Mouse (Mus musculus): ENCODE measurements around the gene Phldb3. TPM values are rescaled to one million over a fixed set of nuclear protein-coding genes. Genes with fewer than 3 reads are reported as not detected.

Gene Phldb3
- polyA plus RNA-seq, 1 experiment from 2014 or later: not detected

DNA sequence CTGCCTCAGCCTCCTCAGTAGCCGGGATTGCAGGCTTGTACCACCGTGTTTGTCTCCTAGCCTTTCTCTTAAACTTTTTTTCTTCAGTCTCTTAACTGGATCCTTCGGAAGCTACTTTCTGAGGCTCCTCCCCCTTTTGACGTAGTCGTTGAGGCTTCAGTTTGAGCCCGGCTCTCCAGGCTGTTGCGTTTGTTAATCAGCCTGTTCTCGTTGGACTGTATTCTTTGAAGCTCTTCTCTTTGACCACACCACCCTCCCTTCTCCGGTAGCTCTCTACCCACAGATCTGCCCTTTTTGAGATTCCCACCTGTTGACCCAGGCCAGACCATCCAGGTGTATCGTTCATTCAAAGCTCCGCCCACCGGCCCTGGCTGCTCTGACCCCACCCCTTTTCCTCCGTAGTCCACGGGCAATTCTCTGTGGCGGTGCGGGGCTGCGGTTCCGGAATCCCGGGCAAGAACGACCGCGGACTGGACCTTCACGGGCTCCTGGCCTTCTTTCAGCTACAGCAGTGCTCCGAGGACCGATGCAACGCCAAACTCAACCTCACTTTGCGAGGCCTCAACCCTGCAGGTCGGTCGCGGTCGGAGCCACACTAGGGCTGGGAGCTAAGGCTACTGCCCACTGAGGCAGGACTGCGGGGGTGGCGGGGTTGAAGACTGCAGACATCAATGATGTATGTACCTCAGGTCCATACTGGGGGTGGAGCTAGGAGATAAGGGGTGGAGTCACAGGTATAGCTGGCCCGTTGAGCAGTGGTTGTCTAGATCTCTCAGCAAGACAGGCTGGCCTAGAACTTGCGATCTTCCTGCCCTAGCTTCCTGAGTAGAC, 27.7 kb downstream of the Phldb3 start:
- Histone ChIP-seq H3K27me3 (replicated peaks; ENCODE audit: control insufficient read depth, insufficient read depth, low read length) (peaks cover 41% of the 10 kb centered on the region), H3K4me3 (replicated peaks; ENCODE audit: low read length) (peak overlapping the region; percentile 42), H3K27ac (ENCODE audit: low read length) (no peak overlapping the region), H3K36me3 (ENCODE audit: control insufficient read depth, insufficient read depth) (no peaks in the 10 kb centered on the region), H3K9ac (replicated peaks; ENCODE audit: low read depth, low read length) (0 out of 2 replicates have a peak overlapping the region, but pooled peaks have one; percentile 12), H3K4me1 (replicated peaks; ENCODE audit: control insufficient read depth, insufficient read depth, low read length) (peaks cover 9% of the 10 kb centered on the region), H3K9me3 (ENCODE audit: control insufficient read depth, low read length) (no peaks in the 10 kb centered on the region), H3K4me2 (ENCODE audit: low read length) (peak overlapping the region; percentile 70)
- ATAC-seq: peak; percentile 40; the same call in 1 of the 2 replicates
- WGBS: 2% methylated on average over 35 of the region's 35 CpGs

DNA sequence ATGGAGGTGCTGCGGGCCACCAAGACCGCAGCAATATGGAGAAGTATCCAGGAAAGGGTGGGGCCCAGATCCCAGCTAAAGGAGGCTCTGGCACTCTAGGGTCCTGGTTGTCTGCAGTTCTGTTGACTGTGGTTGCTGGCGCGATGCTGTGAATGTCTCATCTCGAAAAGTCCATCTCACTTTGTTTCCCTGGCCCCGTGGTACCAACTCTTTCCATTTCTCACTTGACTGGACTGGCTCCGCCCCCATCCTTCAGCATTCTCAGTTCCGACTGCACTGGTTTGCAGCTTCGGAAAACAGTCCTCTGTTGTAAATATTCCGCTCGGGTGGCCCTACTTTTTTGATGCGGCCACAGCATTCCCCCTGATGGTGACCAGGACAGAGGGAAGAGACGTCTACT, 29.9 kb downstream of the Phldb3 start:
- Histone ChIP-seq H3K4me1 (replicated peaks; ENCODE audit: control insufficient read depth, insufficient read depth, low read length) (peaks cover 9% of the 10 kb centered on the region), H3K27ac (ENCODE audit: low read length) (no peak overlapping the region), H3K4me2 (ENCODE audit: low read length) (no peak overlapping the region), H3K9ac (replicated peaks; ENCODE audit: low read depth, low read length) (no peak overlapping the region), H3K9me3 (ENCODE audit: control insufficient read depth, low read length) (no peaks in the 10 kb centered on the region), H3K4me3 (replicated peaks; ENCODE audit: low read length) (no peak overlapping the region), H3K36me3 (ENCODE audit: control insufficient read depth, insufficient read depth) (no peaks in the 10 kb centered on the region), H3K27me3 (replicated peaks; ENCODE audit: control insufficient read depth, insufficient read depth, low read length) (peaks cover 41% of the 10 kb centered on the region)
- ATAC-seq: no peak
- WGBS: 62% methylated on average over 13 of the region's 13 CpGs

DNA sequence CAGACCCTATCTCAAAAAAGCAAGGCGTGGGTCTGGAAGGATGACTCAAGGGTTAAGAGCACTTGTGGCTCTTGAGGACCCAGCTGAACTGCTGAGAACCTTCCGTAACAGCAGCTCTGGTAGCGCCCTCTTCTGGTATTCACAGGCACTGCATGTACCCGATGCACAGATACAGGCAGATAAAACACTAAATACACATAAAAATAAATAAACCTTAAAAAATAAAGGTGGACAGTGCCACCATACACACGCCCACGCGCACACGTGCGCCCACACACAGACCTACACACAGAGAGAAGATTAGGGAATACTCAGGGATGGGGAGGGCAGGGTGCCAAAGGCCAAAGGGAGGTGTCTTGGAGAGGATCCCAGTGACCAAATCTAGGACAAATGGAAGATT, 31.9 kb downstream of the Phldb3 start:
- ATAC-seq: no peak
- H3K9ac ChIP-seq (replicated peaks; ENCODE audit: low read depth, low read length): no peak overlapping the region
- no peak overlapping the region for H3K4me2 ChIP-seq (ENCODE audit: low read length)
- 11% methylated on average over 9 of the region's 9 CpGs for WGBS
- no peak overlapping the region for H3K4me3 ChIP-seq (replicated peaks; ENCODE audit: low read length)
- H3K4me1 ChIP-seq (replicated peaks; ENCODE audit: control insufficient read depth, insufficient read depth, low read length): peaks cover 9% of the 10 kb centered on the region
- peaks cover 29% of the 10 kb centered on the region for H3K27me3 ChIP-seq (replicated peaks; ENCODE audit: control insufficient read depth, insufficient read depth, low read length)
- no peaks in the 10 kb centered on the region for H3K36me3 ChIP-seq (ENCODE audit: control insufficient read depth, insufficient read depth)
- no peak overlapping the region for H3K27ac ChIP-seq (ENCODE audit: low read length)
- H3K9me3 ChIP-seq (ENCODE audit: control insufficient read depth, low read length): no peaks in the 10 kb centered on the region

DNA sequence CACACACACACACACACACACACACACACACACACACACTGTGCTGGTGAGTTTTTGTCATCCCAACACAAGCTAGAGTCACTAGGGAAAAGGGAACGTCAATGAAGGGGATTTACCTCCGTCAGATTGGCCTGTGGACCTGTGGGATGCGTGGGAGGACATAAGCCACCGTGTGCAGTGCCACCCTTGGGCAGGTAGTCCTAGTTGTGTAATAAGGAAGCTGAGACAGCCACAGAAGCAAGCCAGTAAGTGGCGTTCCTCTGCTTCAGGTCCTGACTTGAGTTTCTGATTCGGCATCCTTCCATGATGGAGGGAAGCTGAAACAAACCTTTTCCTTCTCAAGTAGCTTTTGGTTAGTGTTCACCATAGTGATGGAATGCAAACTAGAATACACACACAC, 33.9 kb downstream of the Phldb3 start:
- Histone ChIP-seq H3K9ac (replicated peaks; ENCODE audit: low read depth, low read length) (no peak overlapping the region), H3K36me3 (ENCODE audit: control insufficient read depth, insufficient read depth) (no peaks in the 10 kb centered on the region), H3K9me3 (ENCODE audit: control insufficient read depth, low read length) (no peaks in the 10 kb centered on the region), H3K27ac (ENCODE audit: low read length) (no peak overlapping the region), H3K4me2 (ENCODE audit: low read length) (no peak overlapping the region), H3K27me3 (replicated peaks; ENCODE audit: control insufficient read depth, insufficient read depth, low read length) (peaks cover 12% of the 10 kb centered on the region; the same call in 1 of the 2 replicates), H3K4me3 (replicated peaks; ENCODE audit: low read length) (no peak overlapping the region), H3K4me1 (replicated peaks; ENCODE audit: control insufficient read depth, insufficient read depth, low read length) (no peaks in the 10 kb centered on the region)
- ATAC-seq: no peak
- WGBS: 88% methylated on average over 6 of the region's 6 CpGs

DNA sequence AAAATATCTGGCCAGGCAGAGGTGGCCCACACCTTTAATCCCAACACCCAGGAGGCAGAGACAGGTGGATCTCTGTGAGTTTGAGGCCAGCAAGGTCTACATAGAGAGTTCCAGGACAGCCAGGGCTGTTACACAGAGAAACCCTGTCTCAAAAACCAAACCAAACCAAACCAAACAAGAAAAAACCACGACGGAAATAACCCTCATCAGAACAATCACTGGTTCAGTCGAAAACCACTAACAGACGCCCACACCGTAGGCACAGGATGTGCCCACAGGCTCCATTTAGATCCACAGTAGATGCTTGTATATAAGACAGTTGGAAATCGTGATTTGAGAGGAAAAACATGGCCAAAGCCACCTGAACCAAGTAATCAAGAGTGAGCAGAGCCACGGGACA, 34.4 kb downstream of the Phldb3 start:
- no peak for ATAC-seq
- H3K9me3 ChIP-seq (ENCODE audit: control insufficient read depth, low read length): no peaks in the 10 kb centered on the region
- no peak overlapping the region for H3K4me2 ChIP-seq (ENCODE audit: low read length)
- peaks cover 7% of the 10 kb centered on the region; the same call in 1 of the 2 replicates for H3K27me3 ChIP-seq (replicated peaks; ENCODE audit: control insufficient read depth, insufficient read depth, low read length)
- H3K4me1 ChIP-seq (replicated peaks; ENCODE audit: control insufficient read depth, insufficient read depth, low read length): no peaks in the 10 kb centered on the region
- H3K4me3 ChIP-seq (replicated peaks; ENCODE audit: low read length): no peak overlapping the region
- no peaks in the 10 kb centered on the region for H3K36me3 ChIP-seq (ENCODE audit: control insufficient read depth, insufficient read depth)
- H3K27ac ChIP-seq (ENCODE audit: low read length): no peak overlapping the region
- H3K9ac ChIP-seq (replicated peaks; ENCODE audit: low read depth, low read length): no peak overlapping the region
- WGBS: 76% methylated on average over 7 of the region's 7 CpGs

DNA sequence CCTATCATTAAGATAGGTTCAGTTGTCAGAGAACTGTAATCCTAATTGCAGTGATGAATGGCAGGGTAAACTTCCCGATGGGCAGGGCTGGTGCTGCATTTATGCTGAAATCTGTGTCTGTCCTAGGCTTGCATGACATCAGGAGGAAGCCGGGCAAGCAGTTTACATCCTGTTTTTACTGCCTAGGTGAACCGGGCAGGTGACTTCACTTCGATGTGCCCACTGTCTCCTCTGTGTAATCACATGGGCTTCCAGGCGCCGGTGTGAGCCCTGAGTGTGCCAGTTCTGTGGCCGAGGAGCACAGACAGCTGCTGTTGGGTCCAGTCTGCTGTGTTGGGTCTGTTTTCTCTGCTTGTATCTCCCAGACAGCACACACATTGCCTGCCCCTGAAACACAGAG, 35.9 kb downstream of the Phldb3 start:
- 81% methylated on average over 7 of the region's 7 CpGs for WGBS

DNA sequence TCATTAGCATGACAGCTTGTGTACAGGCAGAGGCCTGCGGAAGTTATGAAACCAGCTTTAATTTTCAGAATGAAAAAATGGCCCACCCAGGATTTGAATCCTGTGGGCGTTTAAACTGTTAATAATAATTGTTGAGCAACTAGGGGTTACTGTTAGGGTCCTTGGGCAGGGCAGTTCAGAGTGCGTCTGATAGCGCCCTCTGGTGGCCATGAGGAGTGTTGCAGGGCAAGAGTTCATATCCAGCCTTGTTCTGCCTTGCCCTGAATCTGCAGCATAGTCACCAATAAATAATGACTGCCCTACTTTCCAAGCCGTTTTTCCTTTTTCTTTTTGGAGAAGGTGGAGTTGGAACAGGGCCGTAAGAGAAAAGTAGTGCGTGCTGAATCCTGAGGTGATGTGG, 43.1 kb downstream of the Phldb3 start:
- Histone ChIP-seq H3K4me3 (replicated peaks; ENCODE audit: low read length) (no peak overlapping the region), H3K4me2 (ENCODE audit: low read length) (no peak overlapping the region), H3K36me3 (ENCODE audit: control insufficient read depth, insufficient read depth) (no peaks in the 10 kb centered on the region), H3K4me1 (replicated peaks; ENCODE audit: control insufficient read depth, insufficient read depth, low read length) (no peaks in the 10 kb centered on the region), H3K9ac (replicated peaks; ENCODE audit: low read depth, low read length) (no peak overlapping the region), H3K27me3 (replicated peaks; ENCODE audit: control insufficient read depth, insufficient read depth, low read length) (no peaks in the 10 kb centered on the region), H3K27ac (ENCODE audit: low read length) (no peak overlapping the region), H3K9me3 (ENCODE audit: control insufficient read depth, low read length) (no peaks in the 10 kb centered on the region)
- WGBS: 23% methylated on average over 7 of the region's 7 CpGs
- ATAC-seq: no peak

More for the DNA sequence above, 35.9 kb downstream of the Phldb3 start:
- H3K4me3 ChIP-seq (replicated peaks; ENCODE audit: low read length): no peak overlapping the region
- no peaks in the 10 kb centered on the region for H3K9me3 ChIP-seq (ENCODE audit: control insufficient read depth, low read length)
- no peak for ATAC-seq
- no peak overlapping the region for H3K9ac ChIP-seq (replicated peaks; ENCODE audit: low read depth, low read length)
- no peaks in the 10 kb centered on the region for H3K36me3 ChIP-seq (ENCODE audit: control insufficient read depth, insufficient read depth)
- H3K4me1 ChIP-seq (replicated peaks; ENCODE audit: control insufficient read depth, insufficient read depth, low read length): no peaks in the 10 kb centered on the region
- no peaks in the 10 kb centered on the region for H3K27me3 ChIP-seq (replicated peaks; ENCODE audit: control insufficient read depth, insufficient read depth, low read length)
- no peak overlapping the region for H3K27ac ChIP-seq (ENCODE audit: low read length)
- H3K4me2 ChIP-seq (ENCODE audit: low read length): no peak overlapping the region

DNA sequence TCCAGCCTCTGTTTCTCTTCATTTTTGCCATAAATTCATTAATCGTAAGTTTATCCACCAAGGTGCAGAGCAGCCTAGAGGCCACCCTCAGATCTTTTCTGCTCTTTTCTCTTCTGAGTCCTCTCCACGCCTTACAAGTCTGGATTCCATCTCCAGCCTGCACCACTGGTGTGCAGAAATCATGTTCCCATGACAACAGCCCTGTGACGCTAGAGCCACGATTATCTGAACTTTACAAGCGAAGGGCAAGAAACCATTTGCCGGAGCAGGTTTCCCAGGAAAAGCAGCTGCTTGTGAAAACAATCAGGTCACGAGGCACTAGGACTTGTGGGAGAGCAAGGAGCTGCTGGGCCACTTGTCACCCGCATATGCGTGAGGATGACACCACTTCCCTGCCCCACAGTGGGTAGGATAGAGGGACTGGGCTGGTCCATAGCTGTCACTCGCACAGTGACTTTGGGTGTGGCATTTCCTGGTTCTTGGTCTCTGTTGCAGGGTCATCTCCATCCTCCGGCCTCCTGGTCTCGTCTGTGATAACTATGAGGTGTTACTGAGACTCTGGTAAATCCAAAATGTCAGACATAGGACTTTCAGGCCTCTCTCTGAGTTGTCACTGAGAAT, 49.3 kb downstream of the Phldb3 start:
- ATAC-seq: no peak
- Histone ChIP-seq H3K4me1 (replicated peaks; ENCODE audit: control insufficient read depth, insufficient read depth, low read length) (no peaks in the 10 kb centered on the region), H3K27me3 (replicated peaks; ENCODE audit: control insufficient read depth, insufficient read depth, low read length) (no peaks in the 10 kb centered on the region), H3K9ac (replicated peaks; ENCODE audit: low read depth, low read length) (no peak overlapping the region), H3K9me3 (ENCODE audit: control insufficient read depth, low read length) (no peaks in the 10 kb centered on the region), H3K36me3 (ENCODE audit: control insufficient read depth, insufficient read depth) (no peaks in the 10 kb centered on the region), H3K4me3 (replicated peaks; ENCODE audit: low read length) (no peak overlapping the region), H3K4me2 (ENCODE audit: low read length) (no peak overlapping the region), H3K27ac (ENCODE audit: low read length) (no peak overlapping the region)
- WGBS: 78% methylated on average over 12 of the region's 12 CpGs

DNA sequence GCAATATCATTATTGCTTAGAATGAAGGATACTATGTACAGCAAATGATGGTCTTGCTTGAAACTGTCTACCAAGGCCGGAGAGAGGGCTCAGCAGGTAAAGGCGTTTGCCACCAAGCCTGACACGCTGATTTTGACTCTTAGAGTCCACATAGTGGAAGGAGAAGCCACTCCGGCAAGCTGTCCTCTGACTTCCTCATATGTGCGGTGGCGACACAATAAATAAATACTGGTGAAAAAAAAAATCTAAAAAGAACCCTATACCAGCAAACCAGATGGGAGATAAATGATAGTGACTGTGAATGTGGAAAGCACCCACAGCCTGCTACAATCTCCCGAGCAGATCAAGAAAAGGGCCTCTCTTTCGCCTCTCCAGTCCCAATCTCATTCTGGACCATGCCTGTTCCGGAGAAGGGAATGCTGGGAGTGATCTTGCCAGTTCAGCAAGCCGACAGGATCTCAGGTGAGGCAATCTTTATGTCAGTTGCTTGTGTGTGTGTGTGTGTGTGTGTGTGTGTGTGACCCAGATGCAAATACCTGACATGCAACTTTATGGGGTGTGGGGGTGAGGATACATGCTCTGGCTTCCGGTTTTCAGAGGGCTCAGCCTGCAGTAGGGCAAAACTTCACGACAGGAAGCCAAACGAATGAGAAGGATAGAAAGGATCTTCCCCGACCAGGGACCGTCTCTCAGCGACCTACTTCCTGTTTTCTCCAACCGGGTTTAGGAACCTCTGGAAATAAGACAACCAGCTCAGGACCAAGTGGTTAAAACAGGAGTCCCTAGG, 50.7 kb downstream of the Phldb3 start:
- WGBS: 77% methylated on average over 17 of the region's 17 CpGs
- no peaks in the 10 kb centered on the region for H3K36me3 ChIP-seq (ENCODE audit: control insufficient read depth, insufficient read depth)
- H3K4me3 ChIP-seq (replicated peaks; ENCODE audit: low read length): no peak overlapping the region
- no peaks in the 10 kb centered on the region for H3K27me3 ChIP-seq (replicated peaks; ENCODE audit: control insufficient read depth, insufficient read depth, low read length)
- H3K27ac ChIP-seq (ENCODE audit: low read length): no peak overlapping the region
- no peak overlapping the region for H3K4me2 ChIP-seq (ENCODE audit: low read length)
- no peaks in the 10 kb centered on the region for H3K9me3 ChIP-seq (ENCODE audit: control insufficient read depth, low read length)
- no peak for ATAC-seq
- no peaks in the 10 kb centered on the region for H3K4me1 ChIP-seq (replicated peaks; ENCODE audit: control insufficient read depth, insufficient read depth, low read length)
- no peak overlapping the region for H3K9ac ChIP-seq (replicated peaks; ENCODE audit: low read depth, low read length)
